Mouse (Mus musculus) brain, embryonic 18.5 days (tissue): ENCODE measurements around the gene Sec14l5.
"Not testable (repeated sequence)": the region's sequence is repeated elsewhere in the genome, so short reads cannot be mapped to it uniquely, and the experiment has no call there.

Source experiments
- DNase-seq: peaks from one replicate; pipeline ENCODE4 v3.0.0-alpha.2; 2012; ENCODE audit warnings: low read depth, low spot score

The Sec14l5 gene

DNA sequence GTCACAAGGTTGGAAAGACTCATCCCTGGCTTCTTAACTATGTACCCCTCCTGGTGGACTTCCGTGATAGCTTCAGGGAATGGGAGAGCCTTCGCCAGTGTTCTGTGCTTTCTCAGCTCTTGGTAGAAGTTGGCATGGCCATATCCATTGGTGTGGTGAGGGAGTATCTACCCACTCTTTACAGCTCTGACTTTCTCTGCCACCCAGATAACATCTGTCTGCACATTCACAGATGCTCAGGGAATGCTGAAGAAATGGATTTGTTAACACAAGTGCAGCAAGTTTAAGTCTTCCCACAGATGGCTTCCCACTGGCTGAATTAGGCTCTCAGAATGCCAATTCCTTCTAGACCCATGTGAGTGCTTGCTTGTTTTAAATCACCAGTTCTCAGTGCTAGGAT lies 67.2 kb downstream of the Sec14l5 start:
- no peak for DNase-seq

DNA sequence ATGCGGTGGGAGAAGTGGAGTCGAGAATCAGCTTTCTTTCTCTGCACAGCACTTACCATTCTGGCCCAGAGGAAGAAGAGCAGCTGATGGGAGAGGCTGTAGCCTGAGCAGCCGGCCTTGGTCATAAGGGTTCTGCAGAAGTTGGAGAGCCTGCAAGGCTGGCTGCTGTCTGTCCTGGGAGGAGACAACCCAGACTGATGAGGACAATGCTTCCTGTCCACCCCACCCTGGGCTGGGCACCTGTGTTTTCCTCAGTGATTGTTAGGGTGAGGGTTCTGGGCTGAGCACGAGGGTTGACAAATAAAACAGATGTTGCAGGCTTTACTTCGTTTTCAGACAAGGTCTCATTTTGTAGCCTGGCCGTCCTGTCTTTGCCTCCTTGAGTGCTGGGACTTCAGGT lies 69.8 kb downstream of the Sec14l5 start:
- DNase-seq = no peak

DNA sequence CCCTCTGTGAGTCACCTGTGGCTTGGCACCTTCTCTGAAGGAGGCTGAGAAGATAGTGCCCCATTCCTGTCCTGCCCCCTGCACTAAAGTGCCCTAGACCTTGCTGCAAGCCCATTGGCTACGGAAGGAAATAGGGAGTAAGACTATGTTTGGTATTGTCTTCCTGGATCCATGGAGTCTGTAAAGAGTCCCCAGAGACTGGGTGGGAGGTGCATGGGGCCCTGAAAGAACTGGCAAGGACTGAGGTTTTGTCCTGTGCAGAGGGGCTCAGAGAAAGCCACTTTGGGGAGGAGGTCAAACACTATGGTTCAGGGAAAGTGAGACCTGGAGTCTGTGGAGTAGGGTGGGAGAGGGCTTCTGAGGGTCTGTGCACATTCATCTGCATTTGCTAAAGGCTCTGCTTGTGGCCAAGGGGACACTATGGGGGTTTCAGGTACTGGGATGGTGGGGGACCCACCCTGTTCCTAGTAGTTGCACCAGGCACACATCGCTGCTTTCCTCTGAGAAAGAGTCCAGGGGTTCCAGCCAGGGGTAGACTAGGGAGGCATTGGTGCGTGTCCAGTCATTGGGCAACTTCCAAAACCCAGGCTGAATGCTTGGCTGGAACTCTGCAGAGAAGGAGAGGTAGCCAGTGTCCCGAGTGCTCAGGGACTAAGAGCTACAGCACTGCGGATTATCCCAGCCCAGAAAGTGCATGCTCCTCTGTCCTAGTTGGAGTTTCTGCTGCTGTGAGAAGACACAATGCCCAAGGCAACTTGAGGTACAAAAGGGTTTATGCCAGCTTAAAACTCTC lies 70.6 kb downstream of the Sec14l5 start:
- no peak for DNase-seq

DNA sequence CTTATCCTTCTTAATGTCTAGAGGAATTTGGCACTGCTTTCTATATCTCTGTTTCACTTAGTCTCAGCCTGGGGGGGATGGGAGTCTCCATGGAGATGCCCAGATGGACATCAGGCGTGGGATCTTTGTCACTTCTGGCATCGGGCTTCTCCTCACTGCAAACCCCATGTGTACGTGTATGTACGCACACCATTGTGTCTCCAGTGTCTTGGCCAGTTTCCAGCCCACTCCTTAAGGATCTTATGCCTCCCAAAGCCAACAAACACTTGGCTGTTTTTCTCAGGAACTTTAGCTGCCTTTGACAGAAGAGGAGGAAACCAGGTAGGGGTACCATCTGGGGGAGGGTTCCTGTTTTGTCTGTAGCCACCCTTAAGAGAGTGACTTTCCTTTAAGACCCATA lies 74.5 kb downstream of the Sec14l5 start:
- DNase-seq = no peak

DNA sequence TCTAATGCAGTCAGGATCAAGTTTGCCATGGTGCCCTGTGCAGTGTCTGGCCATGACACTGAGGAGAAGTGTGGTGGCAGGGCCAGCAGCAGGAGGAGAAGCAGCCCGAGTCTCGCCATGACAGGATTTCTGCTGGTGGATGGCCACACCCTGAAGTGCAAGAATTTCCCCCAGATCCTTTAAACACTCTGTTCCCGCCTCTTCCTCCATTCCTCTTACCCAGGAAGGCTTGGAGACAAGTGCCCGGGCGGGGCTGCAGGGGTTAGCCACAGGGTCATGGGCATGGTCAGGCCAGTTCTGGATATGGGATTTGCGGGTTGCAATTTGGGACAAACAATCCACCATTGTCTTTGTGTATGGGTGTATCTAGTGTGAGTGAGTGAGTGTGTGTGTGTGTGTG lies 75.2 kb downstream of the Sec14l5 start, which contains the start of gene AU021092:
AU021092 (minus strand) TSS at position 160 of the 400 bp plus-strand sequence.
- DNase-seq = no peak

DNA sequence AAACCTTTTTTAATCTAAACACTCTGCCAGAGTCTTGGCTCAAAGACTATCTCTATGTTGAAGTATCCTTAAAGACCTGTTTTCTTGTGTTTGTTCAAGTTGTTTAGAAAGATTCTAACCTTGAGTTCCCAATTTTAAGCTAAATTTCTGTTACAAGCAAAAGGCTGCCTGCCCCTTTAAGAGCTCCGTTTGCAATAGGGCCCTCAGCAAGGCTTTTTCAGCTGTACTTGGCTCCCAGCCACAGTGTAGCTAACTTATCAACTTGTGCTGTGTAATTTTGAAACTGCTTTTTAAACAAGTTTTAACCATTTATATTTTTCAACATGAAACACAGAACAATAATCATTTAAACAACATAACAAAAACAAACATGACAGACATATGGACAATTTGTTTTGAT lies 79.6 kb downstream of the Sec14l5 start:
- DNase-seq = not testable (repeated sequence)

DNA sequence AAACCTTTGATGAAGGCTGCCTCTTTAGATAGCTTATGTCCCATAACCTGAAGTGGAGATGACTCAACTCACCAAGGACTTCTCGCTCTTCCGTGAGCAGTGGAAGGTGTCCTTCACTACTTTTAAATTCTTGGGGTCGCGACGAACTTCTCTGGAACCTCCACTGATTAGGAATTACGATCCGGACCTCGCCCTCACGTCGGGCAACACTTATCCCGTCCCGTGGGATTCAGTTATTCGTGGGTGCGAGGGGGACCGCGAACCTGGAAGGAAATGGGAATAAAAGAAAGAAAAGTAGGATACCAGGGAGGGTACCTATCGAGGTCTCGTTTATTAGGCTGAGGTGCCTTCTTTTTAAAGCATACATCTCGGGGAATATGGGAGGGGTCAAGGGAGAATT lies 80.6 kb downstream of the Sec14l5 start:
- not testable (repeated sequence) for DNase-seq

DNA sequence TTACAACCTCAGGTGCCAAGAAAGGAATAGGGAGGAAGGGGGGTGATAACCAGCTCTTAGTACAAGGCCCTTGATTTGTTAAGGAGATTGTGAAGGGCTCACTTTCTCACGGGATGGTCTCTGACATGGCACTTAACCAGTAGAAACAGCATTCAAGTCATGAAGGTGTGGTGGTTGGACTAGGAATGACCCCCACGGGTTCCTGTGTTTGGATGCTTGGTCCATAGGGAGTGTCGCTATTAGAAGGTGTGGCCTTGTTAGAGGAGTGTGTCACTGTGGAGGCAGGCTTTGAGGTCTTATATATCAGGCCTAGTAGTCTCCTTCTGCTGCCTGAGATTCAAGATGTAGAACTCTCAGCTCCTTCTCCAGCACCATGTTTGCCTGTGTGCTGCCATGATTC lies 81.2 kb downstream of the Sec14l5 start:
- not testable (repeated sequence) for DNase-seq

DNA sequence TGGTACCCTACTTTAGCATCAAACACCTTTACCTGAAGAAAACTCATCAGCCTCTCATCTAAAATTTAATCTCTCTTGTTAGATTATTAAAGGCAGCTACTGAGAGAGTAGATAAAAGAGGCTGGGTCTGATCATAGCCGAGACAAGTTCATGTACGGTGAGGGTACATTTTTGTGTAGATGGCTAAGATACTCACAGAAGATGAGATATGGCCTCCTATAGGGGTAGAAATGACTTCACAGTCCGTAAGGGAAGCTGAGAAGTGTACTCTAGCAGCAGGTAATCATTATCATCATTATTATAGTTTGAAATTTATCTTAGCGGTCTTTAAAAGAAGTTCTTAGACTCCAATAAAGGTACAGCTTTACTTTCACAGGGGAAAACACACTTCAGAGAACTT lies 86.1 kb downstream of the Sec14l5 start:
- DNase-seq = no peak

DNA sequence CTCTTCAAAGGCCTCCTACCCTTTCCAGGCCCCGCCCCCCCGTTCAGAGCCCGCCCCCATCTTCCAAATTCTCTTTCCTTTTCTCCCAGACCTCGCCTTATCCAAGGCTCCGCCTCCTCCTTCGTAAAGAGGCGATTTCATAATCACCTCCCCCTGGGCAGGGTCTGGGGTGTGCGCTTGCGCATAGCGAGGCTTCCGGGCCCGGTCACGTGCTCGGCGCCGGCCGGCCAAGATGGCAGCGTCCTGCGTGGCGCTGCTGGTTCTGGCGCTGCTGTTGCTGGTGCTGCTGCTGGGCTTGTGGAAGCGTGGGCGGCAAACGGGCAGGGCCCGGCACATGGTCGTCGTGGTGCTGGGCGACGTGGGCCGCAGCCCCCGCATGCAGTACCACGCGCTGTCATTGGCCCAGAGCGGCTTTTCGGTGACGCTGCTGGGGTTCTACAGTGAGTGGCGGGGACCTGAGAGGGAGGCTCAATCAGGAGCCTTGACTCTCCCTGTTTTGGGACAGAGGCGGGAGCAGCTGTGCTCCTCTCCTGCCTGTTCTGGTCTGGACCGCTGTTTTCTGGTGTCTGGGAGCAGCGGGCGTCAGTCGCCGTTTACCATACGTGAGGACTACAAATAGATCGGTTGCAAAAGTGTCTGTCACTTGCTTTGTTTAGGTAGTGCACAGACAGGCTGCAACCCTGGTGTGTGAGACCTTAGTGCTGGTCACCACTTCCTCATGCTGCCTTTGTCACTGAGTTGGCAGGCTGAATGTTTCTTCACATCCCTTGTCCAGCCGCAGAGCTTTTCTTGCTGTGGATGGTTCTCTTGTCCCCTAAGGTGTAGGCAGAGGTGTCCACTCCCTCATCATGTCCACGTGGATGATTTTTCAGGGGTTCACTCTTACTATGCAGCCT lies 86.8 kb downstream of the Sec14l5 start, which contains the start of gene Alg1:
Alg1 (plus strand) TSS at position 204 of the 896 bp plus-strand sequence.
- peak; percentile 82 for DNase-seq
